Mouse (Mus musculus): Measurements from ENCODE around the gene Trim13.
A peak's percentile ranks its signal among the peaks of the same experiment; 100 is the strongest.
"Not testable (repeated sequence)": the region's sequence is repeated elsewhere in the genome, so short reads cannot be mapped to it uniquely, and the experiment has no call there.

The Trim13 gene

GRCm38 (mm10) chr14:61597968-61598367 is at the start of gene Trim13:
Trim13 (plus strand) TSS chr14:61598247.
- DNase-seq (ENCODE audit: low spot score in 2 of 2), result no peak

- DNase-seq (ENCODE audit: low spot score in 2 of 2), result no peak
These were observed 49.4 kb upstream of the Trim13 start for GRCm38 (mm10) chr14:61548614-61549013.

GRCm38 (mm10) chr14:61555931-61556288 is 42.1 kb upstream of the Trim13 start:
- no peak for DNase-seq (ENCODE audit: low spot score in 2 of 2)

- DNase-seq (ENCODE audit: low spot score in 2 of 2), result peak; percentile 95 to 98
These were observed 41.5 kb upstream of the Trim13 start, which contains the start of gene Spryd7 for GRCm38 (mm10) chr14:61556289-61557147. Spryd7 (minus strand) TSS chr14:61556886.

- DNase-seq (ENCODE audit: low spot score in 2 of 2), result no peak
These were observed 39.1 kb upstream of the Trim13 start for GRCm38 (mm10) chr14:61558901-61559300.

- no peak for DNase-seq (ENCODE audit: low spot score in 2 of 2)
These were observed 38.2 kb upstream of the Trim13 start for GRCm38 (mm10) chr14:61559856-61560255.

GRCm38 (mm10) chr14:61566211-61566610 is 31.8 kb upstream of the Trim13 start:
- DNase-seq (ENCODE audit: low spot score in 2 of 2), result not testable (repeated sequence)

- no peak for DNase-seq (ENCODE audit: low spot score in 2 of 2)
These were observed 28.7 kb upstream of the Trim13 start for GRCm38 (mm10) chr14:61569344-61569743.

- DNase-seq (ENCODE audit: low spot score in 2 of 2), result peak in 1 of 2 experiments; percentile 85
These were observed 26.7 kb upstream of the Trim13 start for GRCm38 (mm10) chr14:61571366-61571765.

- DNase-seq (ENCODE audit: low spot score in 2 of 2), result no peak
These were observed 25.9 kb upstream of the Trim13 start for GRCm38 (mm10) chr14:61572131-61572530.

GRCm38 (mm10) chr14:61575066-61575465 is 23.0 kb upstream of the Trim13 start:
- no peak for DNase-seq (ENCODE audit: low spot score in 2 of 2)

GRCm38 (mm10) chr14:61575941-61576340 is 22.1 kb upstream of the Trim13 start:
- no peak for DNase-seq (ENCODE audit: low spot score in 2 of 2)

GRCm38 (mm10) chr14:61589288-61590065 is 8.6 kb upstream of the Trim13 start:
- no peak for DNase-seq (ENCODE audit: low spot score in 2 of 2)

- no peak for DNase-seq (ENCODE audit: low spot score in 2 of 2)
These were observed 1.2 kb upstream of the Trim13 start for GRCm38 (mm10) chr14:61596719-61597426.

GRCm38 (mm10) chr14:61599057-61599806 is 1.2 kb downstream of the Trim13 start:
- peak; percentile 64 to 92 for DNase-seq (ENCODE audit: low spot score in 2 of 2)

GRCm38 (mm10) chr14:61601348-61601747 is 3.3 kb downstream of the Trim13 start:
- DNase-seq (ENCODE audit: low spot score in 2 of 2), result no peak

GRCm38 (mm10) chr14:61603069-61603755 is 5.2 kb downstream of the Trim13 start:
- peak in 1 of 2 experiments; percentile 32 for DNase-seq (ENCODE audit: low spot score in 2 of 2)

GRCm38 (mm10) chr14:61604081-61604480 is 6.0 kb downstream of the Trim13 start:
- no peak for DNase-seq (ENCODE audit: low spot score in 2 of 2)

- DNase-seq (ENCODE audit: low spot score in 2 of 2), result not testable (repeated sequence)
These were observed 8.0 kb downstream of the Trim13 start for GRCm38 (mm10) chr14:61606088-61606487.

GRCm38 (mm10) chr14:61607157-61607556 is 9.1 kb downstream of the Trim13 start, which contains the start of gene Kcnrg:
Kcnrg (plus strand) TSS chr14:61607457.
- no peak for DNase-seq (ENCODE audit: low spot score in 2 of 2)

GRCm38 (mm10) chr14:61611766-61612165 is 13.7 kb downstream of the Trim13 start:
- no peak for DNase-seq (ENCODE audit: low spot score in 2 of 2)
